Mouse (Mus musculus) embryonic fibroblast, embryonic 13.5 days (primary cell): ENCODE measurements at regions not wholly inside any gene's neighbourhood (a gene's known extent, or its start where the extent isn't known, plus 50 kb on each side); places are given as distances from the start of the nearest gene placed in this dataset.

ENCODE experiments used
- H3K27ac ChIP-seq: 2 replicates; pipeline ENCODE4 v1.5.1; 2012; ENCODE audit warnings: low read length, control low read depth, inconsistent platforms; ENCODE audit not compliant: insufficient read depth
- H3K4me1 ChIP-seq: 2 replicates; pipeline ENCODE4 v1.6.1; 2011; ENCODE audit warnings: low read length; ENCODE audit not compliant: control insufficient read depth, insufficient read depth
- H3K4me3 ChIP-seq: 2 replicates; pipeline ENCODE4 v1.5.1; 2011; ENCODE audit warnings: mild to moderate bottlenecking, control low read depth, low read length; ENCODE audit not compliant: insufficient read depth
- CTCF ChIP-seq: IDR thresholded peaks from 2 replicates; pipeline ENCODE4 v1.5.1; 2011; ENCODE audit warnings: mild to moderate bottlenecking, control low read depth, low read length, moderate library complexity, borderline replicate concordance; ENCODE audit not compliant: insufficient read depth
- POLR2A ChIP-seq: IDR thresholded peaks from 2 replicates; pipeline ENCODE4 v1.6.1; 2011; ENCODE audit warnings: low read depth, mild to moderate bottlenecking, control low read depth, low read length, moderate library complexity

DNA sequence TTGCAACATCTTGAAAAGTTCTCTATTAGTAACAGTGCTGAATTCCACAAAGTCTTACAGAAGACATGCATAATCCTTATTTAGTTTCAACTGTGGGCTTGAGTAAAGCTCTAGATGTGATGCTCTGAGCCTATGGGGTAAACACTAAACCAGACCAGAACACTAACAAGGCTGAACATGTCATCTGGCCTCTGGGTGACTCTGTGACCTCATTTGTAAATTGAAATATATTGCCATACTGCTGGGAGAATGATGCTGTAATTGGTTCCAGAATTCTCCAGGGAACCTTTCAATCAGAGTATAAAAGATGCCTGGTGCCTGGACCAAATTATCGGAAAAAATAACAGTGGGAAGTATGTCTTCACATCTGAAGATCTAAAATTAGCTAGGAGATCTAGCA lies 309.9 kb upstream of the Megf9 start:
- no peaks in the 10 kb centered on the region for H3K4me1 ChIP-seq
- H3K4me3 ChIP-seq: no peak overlapping the region
- TF ChIP-seq POLR2A: no peak
- TF ChIP-seq CTCF: no peak
- no peak overlapping the region for H3K27ac ChIP-seq

DNA sequence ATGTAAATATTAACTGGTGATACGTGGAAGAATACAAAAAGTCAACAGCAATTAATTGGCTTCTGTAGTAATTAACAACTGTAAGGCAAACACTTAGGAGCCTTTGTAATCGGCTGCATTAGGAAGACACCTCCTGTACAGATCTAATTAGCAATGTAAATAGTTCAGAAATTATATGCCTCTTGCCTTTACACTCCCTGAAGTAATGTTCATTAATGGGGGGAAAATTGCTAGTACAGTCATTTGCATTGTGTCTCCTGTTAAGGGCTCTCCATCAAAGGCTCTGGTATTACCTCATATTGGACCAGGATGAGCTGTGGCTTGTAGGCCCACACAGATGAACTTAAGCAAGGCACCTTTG lies 276.1 kb upstream of the Megf9 start:
- Histone ChIP-seq H3K27ac (no peak overlapping the region), H3K4me3 (no peak overlapping the region), H3K4me1 (no peaks in the 10 kb centered on the region)
- no peak for TF ChIP-seq CTCF
- TF ChIP-seq POLR2A: no peak

DNA sequence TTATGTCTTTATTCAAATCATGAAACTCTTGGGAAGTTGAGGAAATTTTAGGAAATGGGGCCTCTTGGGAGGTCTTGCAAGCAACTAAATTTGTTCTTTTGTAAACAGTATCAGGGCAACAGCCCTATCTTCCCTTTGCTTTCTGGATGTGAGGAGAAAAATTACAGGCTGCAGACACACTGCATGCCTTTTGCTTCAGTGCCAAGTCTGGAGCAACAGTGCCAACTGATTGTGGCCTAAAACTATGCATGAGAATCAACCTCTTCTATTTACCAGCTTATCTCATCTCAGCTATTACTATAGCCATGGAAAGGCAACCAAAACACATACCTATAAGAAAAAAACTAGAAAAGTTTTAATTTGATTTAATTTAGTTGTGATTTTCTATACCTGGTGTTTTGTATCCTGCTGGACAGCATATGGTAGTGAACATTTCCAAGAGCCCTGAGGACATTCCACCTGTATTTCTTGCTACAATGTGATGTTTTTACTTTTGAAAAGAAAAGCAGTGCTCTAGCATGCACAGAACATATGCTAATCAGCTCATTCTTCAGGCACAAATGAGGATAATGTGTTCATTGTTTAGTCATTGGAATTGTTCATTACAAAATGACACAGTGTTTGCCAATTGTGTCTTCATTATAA lies 275.6 kb upstream of the Megf9 start:
- no peaks in the 10 kb centered on the region for H3K4me1 ChIP-seq
- TF ChIP-seq CTCF (no peak), POLR2A (no peak)

DNA sequence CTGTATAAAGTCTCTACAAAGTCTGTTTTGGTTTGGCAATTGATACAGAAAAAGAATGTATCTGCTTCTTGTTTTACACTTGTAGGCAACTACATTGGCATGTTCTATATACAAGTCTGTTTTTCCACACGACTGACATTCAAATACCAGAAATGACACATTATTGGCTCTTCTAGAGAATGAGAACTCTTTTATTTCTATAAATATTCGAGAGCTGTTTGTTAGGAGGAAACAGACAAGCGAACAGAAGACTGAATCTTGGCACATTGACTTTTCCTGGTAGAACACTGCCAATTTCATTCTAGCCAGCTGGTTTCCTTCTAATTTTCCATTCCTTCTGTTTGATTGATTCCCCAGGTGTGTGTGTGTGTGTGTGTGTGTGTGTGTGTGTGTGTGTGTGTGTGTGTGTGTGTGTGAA lies 270.1 kb upstream of the Megf9 start:
- Histone ChIP-seq H3K4me1 (no peaks in the 10 kb centered on the region), H3K4me3 (no peak overlapping the region), H3K27ac (no peak overlapping the region)
- no peak for TF ChIP-seq POLR2A
- TF ChIP-seq CTCF: no peak

More for the DNA sequence above, 275.6 kb upstream of the Megf9 start:
- Histone ChIP-seq H3K27ac (no peak overlapping the region), H3K4me3 (no peak overlapping the region)

DNA sequence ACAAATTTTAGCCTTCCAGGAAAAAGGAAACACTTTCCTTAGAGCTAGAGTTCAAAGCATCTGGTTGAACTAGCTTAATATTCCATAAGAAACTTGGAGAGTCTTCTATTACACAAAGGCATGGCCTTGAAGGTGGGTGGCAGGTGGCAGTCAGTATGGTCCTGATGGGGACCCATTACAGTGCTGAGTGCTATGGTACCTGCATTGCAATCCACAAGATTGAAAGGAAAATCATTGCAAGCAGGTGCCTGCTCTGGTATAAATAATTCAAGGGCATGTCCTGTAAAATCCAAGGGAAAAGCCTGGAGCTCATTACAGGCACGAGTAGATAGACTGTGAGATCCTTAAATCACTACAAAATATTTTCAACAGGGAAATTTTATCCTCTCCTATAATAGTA lies 263.7 kb upstream of the Megf9 start:
- no peak for TF ChIP-seq POLR2A
- Histone ChIP-seq H3K27ac (no peak overlapping the region), H3K4me3 (no peak overlapping the region), H3K4me1 (no peaks in the 10 kb centered on the region)

DNA sequence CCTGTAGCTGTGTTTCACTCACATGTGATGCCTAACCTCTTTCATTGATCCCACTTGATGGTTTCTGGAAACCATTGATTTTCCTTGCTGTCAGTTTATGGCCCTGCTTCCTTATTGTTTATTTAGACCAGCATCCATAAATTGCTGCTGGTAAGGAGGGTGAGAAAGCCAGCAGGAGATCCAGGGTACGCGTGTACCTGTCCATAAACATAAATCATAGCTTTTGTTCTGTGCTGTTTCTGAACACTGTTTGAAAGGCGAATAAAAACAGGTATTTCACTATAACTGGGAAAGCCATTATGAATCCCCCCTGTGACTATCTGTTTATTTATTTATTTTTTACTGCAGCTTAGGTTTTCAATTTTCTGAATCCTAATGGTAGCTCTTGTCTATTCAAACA lies 263.1 kb upstream of the Megf9 start:
- no peak for TF ChIP-seq POLR2A
- no peak for TF ChIP-seq CTCF
- Histone ChIP-seq H3K4me3 (no peak overlapping the region), H3K27ac (no peak overlapping the region), H3K4me1 (no peaks in the 10 kb centered on the region)

DNA sequence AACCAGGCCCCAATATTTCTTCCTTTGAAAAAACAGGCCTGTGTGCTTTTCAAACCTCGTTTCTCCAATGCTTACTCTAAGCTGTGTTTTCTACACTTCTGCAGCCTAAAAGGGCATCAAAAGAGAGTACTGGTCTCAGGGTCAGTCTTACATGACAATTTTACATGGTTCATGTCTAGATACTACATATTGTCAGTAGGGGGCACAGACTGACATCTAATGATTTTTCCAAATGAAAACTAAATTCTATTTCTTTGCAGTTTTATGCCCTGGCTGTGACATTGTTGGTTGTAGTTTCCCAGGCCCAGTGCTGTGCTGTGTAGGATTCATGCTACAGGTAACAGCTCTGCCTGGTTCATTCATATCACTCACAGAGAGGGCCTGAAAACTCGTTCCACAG lies 248.7 kb upstream of the Megf9 start:
- Histone ChIP-seq H3K27ac (no peak overlapping the region), H3K4me3 (no peak overlapping the region), H3K4me1 (no peaks in the 10 kb centered on the region)
- no peak for TF ChIP-seq POLR2A
- TF ChIP-seq CTCF: no peak

DNA sequence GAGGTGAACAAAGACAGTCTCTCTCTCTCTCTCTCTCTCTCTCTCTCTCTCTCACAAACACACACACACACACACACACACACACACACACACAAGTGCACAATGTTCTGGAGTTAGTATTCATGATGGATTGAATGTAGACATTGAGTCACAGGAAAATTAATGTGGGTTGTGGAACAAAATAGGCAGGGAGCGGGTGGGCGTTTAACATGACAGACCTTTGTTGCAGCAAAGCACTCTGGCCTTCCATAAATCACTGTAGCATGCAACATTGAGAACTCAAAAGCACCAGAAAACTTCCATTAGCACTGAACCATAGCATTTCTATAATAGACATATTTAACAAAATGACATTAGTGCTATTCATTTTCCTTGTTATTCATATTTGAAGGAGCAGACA lies 246.8 kb upstream of the Megf9 start:
- H3K4me1 ChIP-seq: no peaks in the 10 kb centered on the region
- H3K27ac ChIP-seq: no peak overlapping the region
- TF ChIP-seq CTCF (no peak), POLR2A (no peak)
- H3K4me3 ChIP-seq: no peak overlapping the region

DNA sequence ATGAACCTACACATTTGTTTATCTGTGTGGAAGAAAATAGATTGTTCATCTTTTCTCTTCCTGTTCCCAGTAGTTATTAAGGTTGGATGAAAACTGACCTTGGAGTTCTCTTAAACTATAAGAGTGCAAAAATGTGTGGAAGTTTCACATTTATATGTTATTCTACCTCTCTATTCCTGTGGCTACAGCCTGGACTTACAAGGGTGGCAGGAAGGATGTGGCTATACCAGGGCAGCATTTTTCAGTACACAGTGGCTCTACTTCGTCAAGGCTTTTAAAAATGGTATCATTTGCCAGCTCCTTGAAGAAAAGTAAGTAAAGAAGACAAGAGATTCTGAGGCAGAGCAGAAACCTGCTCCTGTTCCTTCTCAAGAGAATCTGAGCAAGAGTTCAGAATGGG lies 241.5 kb upstream of the Megf9 start:
- TF ChIP-seq POLR2A (no peak), CTCF (no peak)
- Histone ChIP-seq H3K4me3 (no peak overlapping the region), H3K4me1 (no peaks in the 10 kb centered on the region), H3K27ac (no peak overlapping the region)

DNA sequence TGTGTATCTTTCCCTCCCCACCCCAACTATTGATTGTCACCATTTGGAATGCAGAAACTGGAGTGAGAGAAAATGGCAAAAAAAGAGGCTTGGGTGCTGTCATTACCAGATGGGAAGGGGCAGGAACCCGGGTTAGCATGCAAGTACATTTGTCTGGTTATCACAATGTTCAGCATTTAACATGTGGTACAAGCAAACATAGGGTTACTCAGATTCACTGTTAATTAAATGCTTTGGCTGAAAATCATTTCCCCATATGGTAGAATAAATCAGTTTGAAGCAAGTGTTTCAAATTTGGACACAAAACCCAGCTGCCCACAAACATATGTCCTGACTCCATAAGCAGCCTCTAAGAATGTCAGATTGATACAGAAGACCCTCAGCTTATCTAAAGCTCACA lies 208.6 kb upstream of the Megf9 start:
- H3K27ac ChIP-seq: no peak overlapping the region
- no peak for TF ChIP-seq POLR2A
- no peak for TF ChIP-seq CTCF
- no peak overlapping the region for H3K4me3 ChIP-seq
- H3K4me1 ChIP-seq: no peaks in the 10 kb centered on the region

DNA sequence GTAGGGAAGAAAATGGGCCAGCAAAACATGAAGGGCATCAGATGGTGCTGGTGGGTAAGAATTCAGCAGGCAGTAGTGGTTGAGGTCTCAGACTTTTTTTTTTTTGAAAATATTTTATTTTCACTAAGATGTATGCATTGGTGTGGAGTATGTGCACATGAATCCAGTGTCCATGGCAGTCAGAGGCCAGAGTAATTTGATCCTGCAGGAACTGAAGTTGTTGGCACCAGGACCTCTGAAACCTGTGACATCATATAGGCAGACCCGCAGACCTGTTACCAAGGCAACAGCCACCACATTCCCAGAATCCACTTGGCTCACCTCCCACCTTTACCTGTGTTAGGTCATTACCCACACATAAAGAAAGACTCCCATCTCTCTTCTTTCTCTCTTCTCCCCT lies 207.2 kb upstream of the Megf9 start:
- TF ChIP-seq POLR2A: no peak
- no peak for TF ChIP-seq CTCF
- Histone ChIP-seq H3K4me3 (no peak overlapping the region), H3K4me1 (no peaks in the 10 kb centered on the region), H3K27ac (no peak overlapping the region)
